Mouse (Mus musculus) hindbrain, embryonic 12.5 days (tissue): Measurements from ENCODE around the gene Tmtc4. TPM values are rescaled to one million over a fixed set of nuclear protein-coding genes. Genes with fewer than 3 reads are reported as not detected.

Experiments
- ATAC-seq: fragments of 200-750 bp; cut with Nextera tagmentation; 2 replicates; pipeline ENCODE4 v1.8.0; 2017; ENCODE audit warnings: moderate TSS enrichment; ENCODE audit not compliant: low FRiP score
- H3K27ac ChIP-seq: fragments of 300-500 bp; sonication (generic); 2 replicates; pipeline ENCODE4 v1.5.1; 2016; ENCODE audit warnings: mild to moderate bottlenecking
- H3K27me3 ChIP-seq: fragments of 300-500 bp; sonication (generic); 2 replicates; pipeline ENCODE4 v1.6.1; 2016; ENCODE audit warnings: mild to moderate bottlenecking
- H3K36me3 ChIP-seq: fragments of 300-500 bp; sonication (generic); 2 replicates; pipeline ENCODE4 v1.6.1; 2016; ENCODE audit warnings: mild to moderate bottlenecking
- H3K4me1 ChIP-seq: fragments of 300-500 bp; sonication (generic); 2 replicates; pipeline ENCODE4 v1.6.1; 2016
- H3K4me2 ChIP-seq: fragments of 300-500 bp; sonication (generic); replicated peaks from 2 replicates; pipeline ENCODE4 v1.6.1; 2016; ENCODE audit warnings: mild to moderate bottlenecking
- H3K4me3 ChIP-seq: fragments of 300-500 bp; sonication (generic); 2 replicates; pipeline ENCODE4 v1.5.1; 2016; ENCODE audit warnings: mild to moderate bottlenecking
- H3K9ac ChIP-seq: fragments of 300-500 bp; sonication (generic); 2 replicates; pipeline ENCODE4 v1.6.1; 2016; ENCODE audit warnings: mild to moderate bottlenecking, moderate library complexity
- H3K9me3 ChIP-seq: fragments of 300-500 bp; sonication (generic); replicated peaks from 2 replicates; pipeline ENCODE4 v1.6.1; 2016; ENCODE audit warnings: mild to moderate bottlenecking
- WGBS: fragments of 180-500 bp; shearing (Covaris S2); methylation state at CpG from one replicate; pipeline ENCODE4 v1.1.7; 2016; 5-methylcytosine and 5-hydroxymethylcytosine counted together
- polyA plus RNA-seq: library from polyadenylated mRNA; unstranded; fragments of >200 nt; fragmentation: Nextera tagmentation; extraction: Ambion mirVana; gene quantifications from 2 replicates; pipeline ENCODE4 v1.2.1, GENCODE M21; 2016

Gene Tmtc4
- polyA plus RNA-seq, 1 experiment from 2014 or later, result 49.4 TPM

- Histone ChIP-seq H3K9me3 (no peaks in the 10 kb centered on the region), H3K4me3 (no peak overlapping the region), H3K4me1 (no peaks in the 10 kb centered on the region), H3K36me3 (peaks cover 14% of the 10 kb centered on the region), H3K4me2 (no peak overlapping the region), H3K27ac (no peak overlapping the region), H3K27me3 (no peaks in the 10 kb centered on the region), H3K9ac (no peak overlapping the region)
- 31% methylated on average over 1 of the region's 1 CpGs for WGBS
- peak; percentile 58 for ATAC-seq
Measured at GRCm38 (mm10) chr14:122953331-122953730, 30.5 kb downstream of the Tmtc4 start.

GRCm38 (mm10) chr14:122952556-122952955 is 31.3 kb downstream of the Tmtc4 start:
- 84% methylated on average over 1 of the region's 1 CpGs for WGBS
- Histone ChIP-seq H3K9me3 (no peaks in the 10 kb centered on the region), H3K36me3 (peaks cover 14% of the 10 kb centered on the region), H3K27ac (no peak overlapping the region), H3K4me3 (no peak overlapping the region), H3K4me1 (no peaks in the 10 kb centered on the region), H3K4me2 (no peak overlapping the region), H3K9ac (no peak overlapping the region), H3K27me3 (no peaks in the 10 kb centered on the region)
- no peak for ATAC-seq

GRCm38 (mm10) chr14:122951676-122952445 is 32.0 kb downstream of the Tmtc4 start:
- ATAC-seq, result no peak; the same call in 1 of the 2 replicates
- WGBS, result 81% methylated on average over 6 of the region's 6 CpGs
- no peaks in the 10 kb centered on the region for H3K9me3 ChIP-seq
- no peak overlapping the region for H3K4me3 ChIP-seq
- no peak overlapping the region for H3K9ac ChIP-seq
- peaks cover 14% of the 10 kb centered on the region for H3K36me3 ChIP-seq
- H3K27me3 ChIP-seq, result no peaks in the 10 kb centered on the region
- H3K4me1 ChIP-seq, result no peaks in the 10 kb centered on the region
- no peak overlapping the region for H3K27ac ChIP-seq
- H3K4me2 ChIP-seq, result no peak overlapping the region

- H3K36me3 ChIP-seq, result peaks cover 14% of the 10 kb centered on the region
- no peak overlapping the region for H3K4me3 ChIP-seq
- 84% methylated on average over 1 of the region's 1 CpGs for WGBS
- H3K4me2 ChIP-seq, result no peak overlapping the region
- H3K27me3 ChIP-seq, result no peaks in the 10 kb centered on the region
- H3K4me1 ChIP-seq, result no peaks in the 10 kb centered on the region
- H3K27ac ChIP-seq, result no peak overlapping the region
- ATAC-seq, result no peak
- no peaks in the 10 kb centered on the region for H3K9me3 ChIP-seq
- H3K9ac ChIP-seq, result no peak overlapping the region
Measured at GRCm38 (mm10) chr14:122950915-122951314, 32.9 kb downstream of the Tmtc4 start.

- H3K27ac ChIP-seq, result no peak overlapping the region
- ATAC-seq, result peak; percentile 39; the same call in 1 of the 2 replicates
- no peak overlapping the region for H3K4me3 ChIP-seq
Measured at GRCm38 (mm10) chr14:122943475-122943853, 40.4 kb downstream of the Tmtc4 start.

GRCm38 (mm10) chr14:122942757-122943474 is 40.9 kb downstream of the Tmtc4 start:
- Histone ChIP-seq H3K36me3 (peaks cover 28% of the 10 kb centered on the region), H3K4me3 (no peak overlapping the region)
- ATAC-seq, result peak; percentile 88

More at GRCm38 (mm10) chr14:122943475-122943853, 40.4 kb downstream of the Tmtc4 start:
- peaks cover 25% of the 10 kb centered on the region for H3K36me3 ChIP-seq
- H3K9me3 ChIP-seq, result no peaks in the 10 kb centered on the region
- H3K4me2 ChIP-seq, result no peak overlapping the region
- no peak overlapping the region for H3K9ac ChIP-seq
- no peaks in the 10 kb centered on the region for H3K4me1 ChIP-seq
- 83% methylated on average over 3 of the region's 3 CpGs for WGBS
- H3K27me3 ChIP-seq, result no peaks in the 10 kb centered on the region

GRCm38 (mm10) chr14:122936460-122936859 is 47.4 kb downstream of the Tmtc4 start:
- H3K4me1 ChIP-seq, result no peaks in the 10 kb centered on the region
- no peak overlapping the region for H3K27ac ChIP-seq
- H3K36me3 ChIP-seq, result peaks cover 43% of the 10 kb centered on the region
- H3K4me3 ChIP-seq, result no peak overlapping the region
- no peaks in the 10 kb centered on the region for H3K9me3 ChIP-seq
- no peak overlapping the region for H3K9ac ChIP-seq
- no peak for ATAC-seq
- no peaks in the 10 kb centered on the region for H3K27me3 ChIP-seq
- 90% methylated on average over 1 of the region's 1 CpGs for WGBS
- H3K4me2 ChIP-seq, result no peak overlapping the region

More at GRCm38 (mm10) chr14:122942757-122943474, 40.9 kb downstream of the Tmtc4 start:
- Histone ChIP-seq H3K27me3 (no peaks in the 10 kb centered on the region), H3K27ac (no peak overlapping the region), H3K4me2 (no peak overlapping the region), H3K9ac (no peak overlapping the region), H3K4me1 (no peaks in the 10 kb centered on the region), H3K9me3 (no peaks in the 10 kb centered on the region)
- 62% methylated on average over 4 of the region's 4 CpGs for WGBS

GRCm38 (mm10) chr14:122920011-122920410 is 63.8 kb downstream of the Tmtc4 start:
- ATAC-seq, result no peak
- H3K4me1 ChIP-seq, result no peaks in the 10 kb centered on the region
- no peak overlapping the region for H3K4me2 ChIP-seq
- H3K9ac ChIP-seq, result no peak overlapping the region
- no peak overlapping the region for H3K4me3 ChIP-seq
- peaks cover 14% of the 10 kb centered on the region for H3K36me3 ChIP-seq
- no peaks in the 10 kb centered on the region for H3K27me3 ChIP-seq
- no peaks in the 10 kb centered on the region for H3K9me3 ChIP-seq
- 75% methylated on average over 5 of the region's 5 CpGs for WGBS
- no peak overlapping the region for H3K27ac ChIP-seq

- 95% methylated on average over 1 of the region's 1 CpGs for WGBS
- Histone ChIP-seq H3K4me2 (no peak overlapping the region), H3K36me3 (peaks cover 10% of the 10 kb centered on the region; the same call in 1 of the 2 replicates), H3K27me3 (peaks cover 11% of the 10 kb centered on the region; the same call in 1 of the 2 replicates), H3K4me3 (no peak overlapping the region), H3K9me3 (no peaks in the 10 kb centered on the region), H3K9ac (no peak overlapping the region), H3K4me1 (peaks cover 1% of the 10 kb centered on the region), H3K27ac (no peak overlapping the region)
- no peak for ATAC-seq
Measured at GRCm38 (mm10) chr14:122917676-122918075, 66.2 kb downstream of the Tmtc4 start.

GRCm38 (mm10) chr14:122913657-122914056 is 70.2 kb downstream of the Tmtc4 start, which contains the start of gene Ggact:
Ggact (minus strand) TSS chr14:122913757.
- no peak within 1 kb of the TSS for H3K27ac ChIP-seq
- 79% methylated on average over 6 of the region's 6 CpGs for WGBS
- H3K9ac ChIP-seq, result peak within 1 kb of the TSS; percentile 63
- H3K36me3 ChIP-seq, result peaks cover 3% of the 10 kb centered on the region; the same call in 1 of the 2 replicates
- ATAC-seq, result no peak
- H3K4me2 ChIP-seq, result peak within 1 kb of the TSS; percentile 98
- H3K27me3 ChIP-seq, result peaks cover 19% of the 10 kb centered on the region; the same call in 1 of the 2 replicates
- H3K4me1 ChIP-seq, result peaks cover 4% of the 10 kb centered on the region
- no peaks in the 10 kb centered on the region; the same call in 1 of the 2 replicates for H3K9me3 ChIP-seq
- H3K4me3 ChIP-seq, result peak within 1 kb of the TSS; percentile 64

GRCm38 (mm10) chr14:122912812-122913498 is 70.9 kb downstream of the Tmtc4 start:
- ATAC-seq, result peak; percentile 73
- Histone ChIP-seq H3K4me2 (peak overlapping the region; percentile 98), H3K27me3 (peaks cover 19% of the 10 kb centered on the region; the same call in 1 of the 2 replicates), H3K27ac (no peak overlapping the region), H3K9ac (peak overlapping the region; percentile 63), H3K4me3 (peak overlapping the region; percentile 64), H3K9me3 (no peaks in the 10 kb centered on the region; the same call in 1 of the 2 replicates), H3K36me3 (no peaks in the 10 kb centered on the region), H3K4me1 (peaks cover 4% of the 10 kb centered on the region)
- WGBS, result under 1% methylated on average over 58 of the region's 58 CpGs

GRCm38 (mm10) chr14:122912137-122912536 is 71.7 kb downstream of the Tmtc4 start:
- Histone ChIP-seq H3K9me3 (no peaks in the 10 kb centered on the region; the same call in 1 of the 2 replicates), H3K4me3 (no peak overlapping the region), H3K27me3 (peaks cover 19% of the 10 kb centered on the region; the same call in 1 of the 2 replicates), H3K9ac (no peak overlapping the region), H3K27ac (no peak overlapping the region), H3K36me3 (no peaks in the 10 kb centered on the region), H3K4me1 (peaks cover 4% of the 10 kb centered on the region), H3K4me2 (peak overlapping the region; percentile 98)
- WGBS, result 56% methylated on average over 1 of the region's 1 CpGs
- ATAC-seq, result no peak
